Mouse (Mus musculus): ENCODE measurements around the gene Cactin.

GRCm38 (mm10) chr10:81306173-81306668 is 14.7 kb upstream of the Cactin start:
- TF ChIP-seq EP300 (IDR thresholded peaks at IDR 0.05; ENCODE audit: low read depth) (no peak), CTCF (IDR thresholded peaks at IDR 0.05; ENCODE audit: low read depth) (no peak)

Data from heart, postnatal 0 days (tissue).